Mouse (Mus musculus) intestine, embryonic 16.5 days (tissue): ENCODE results near the gene Rab3il1. TPM values are rescaled to one million over a fixed set of nuclear protein-coding genes. Genes with fewer than 3 reads are reported as not detected.

Source experiments
- ATAC-seq: fragments of 200-750 bp; cut with Nextera tagmentation; 2 replicates; pipeline ENCODE4 v1.8.0; 2017; ENCODE audit warnings: moderate TSS enrichment, moderate library complexity
- H3K27ac ChIP-seq: fragments of 300-500 bp; sonication (generic); 2 replicates; pipeline ENCODE4 v1.5.1; 2014; ENCODE audit warnings: mild to moderate bottlenecking, low read length
- H3K27me3 ChIP-seq: fragments of 300-500 bp; sonication (generic); replicated peaks from 2 replicates; pipeline ENCODE4 v1.6.1; 2014; ENCODE audit warnings: low read length, control low read depth, mixed read lengths; ENCODE audit not compliant: control insufficient read depth, insufficient read depth
- H3K36me3 ChIP-seq: fragments of 300-500 bp; sonication (generic); 2 replicates; pipeline ENCODE4 v1.6.1; 2014; ENCODE audit warnings: low read length, control low read depth; ENCODE audit not compliant: control insufficient read depth, insufficient read depth
- H3K4me1 ChIP-seq: fragments of 300-500 bp; sonication (generic); 2 replicates; pipeline ENCODE4 v1.6.1; 2014; ENCODE audit warnings: low read length, control low read depth, mixed read lengths; ENCODE audit not compliant: control insufficient read depth, insufficient read depth
- H3K4me2 ChIP-seq: fragments of 300-500 bp; sonication (generic); 2 replicates; pipeline ENCODE4 v1.6.1; 2014; ENCODE audit warnings: low read depth, low read length, control low read depth
- H3K4me3 ChIP-seq: fragments of 300-500 bp; sonication (generic); 2 replicates; pipeline ENCODE4 v1.5.1; 2014; ENCODE audit warnings: mild to moderate bottlenecking, low read length
- H3K9ac ChIP-seq: fragments of 300-500 bp; sonication (generic); 2 replicates; pipeline ENCODE4 v1.6.1; 2014; ENCODE audit warnings: low read depth, low read length
- H3K9me3 ChIP-seq: fragments of 300-500 bp; sonication (generic); 2 replicates; pipeline ENCODE4 v1.6.1; 2016; ENCODE audit warnings: low read length, control low read depth; ENCODE audit not compliant: control insufficient read depth
- WGBS: fragments of 180-500 bp; shearing (Covaris S2); extraction: QIAGEN DNeasy Blood & Tissue Kit; methylation state at CpG from one replicate; pipeline ENCODE4 v1.1.7; 2014; 5-methylcytosine and 5-hydroxymethylcytosine counted together
- polyA plus RNA-seq: library from polyadenylated mRNA; unstranded; fragments of >200 nt; fragmentation: Nextera tagmentation; extraction: Ambion mirVana; gene quantifications from 2 replicates; pipeline ENCODE4 v1.2.1, GENCODE M21; 2015

The Rab3il1 gene
- polyA plus RNA-seq, 1 experiment from 2014 or later = 45.7 TPM

DNA sequence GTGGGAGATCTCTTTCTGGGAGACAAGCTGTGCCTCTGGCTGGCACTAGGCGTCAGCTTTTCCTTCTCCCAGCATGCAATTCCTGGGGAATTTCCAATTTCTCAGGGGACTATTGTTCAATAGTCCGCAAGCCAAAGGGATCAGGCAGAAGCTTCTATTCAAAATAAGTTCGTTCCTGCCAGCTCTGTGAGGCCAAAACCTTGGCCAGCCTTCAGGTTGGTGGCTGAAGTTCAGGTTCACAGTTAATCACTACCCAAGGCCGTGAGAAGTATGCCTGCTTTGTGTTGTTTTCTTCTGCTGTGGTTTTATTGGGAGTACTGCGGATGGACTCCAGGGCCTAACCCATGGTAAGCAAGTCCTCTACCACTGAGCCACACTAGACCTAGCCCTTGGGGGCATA is 69.7 kb downstream of the Rab3il1 start:
- WGBS = 82% methylated on average over 5 of the region's 5 CpGs

GRCm38 (mm10) chr19:10071892-10072291 is 70.4 kb downstream of the Rab3il1 start:
- Histone ChIP-seq H3K27ac (no peak overlapping the region), H3K36me3 (peaks cover 50% of the 10 kb centered on the region), H3K9ac (no peak overlapping the region), H3K9me3 (0 out of 2 replicates have a peak, but pooled peaks cover 4% of the 10 kb centered on the region), H3K27me3 (no peaks in the 10 kb centered on the region), H3K4me3 (no peak overlapping the region), H3K4me2 (no peak overlapping the region), H3K4me1 (no peaks in the 10 kb centered on the region)
- ATAC-seq = no peak
- 72% methylated on average over 4 of the region's 4 CpGs for WGBS

More for the DNA sequence above, 69.7 kb downstream of the Rab3il1 start:
- Histone ChIP-seq H3K9me3 (0 out of 2 replicates have a peak, but pooled peaks cover 4% of the 10 kb centered on the region), H3K27me3 (no peaks in the 10 kb centered on the region), H3K9ac (no peak overlapping the region), H3K4me3 (no peak overlapping the region), H3K27ac (no peak overlapping the region), H3K36me3 (peaks cover 43% of the 10 kb centered on the region), H3K4me1 (peaks cover 3% of the 10 kb centered on the region), H3K4me2 (no peak overlapping the region)
- no peak for ATAC-seq

- Histone ChIP-seq H3K27me3 (no peaks in the 10 kb centered on the region), H3K4me3 (no peak overlapping the region), H3K4me2 (no peak overlapping the region), H3K4me1 (no peaks in the 10 kb centered on the region), H3K9ac (no peak overlapping the region), H3K27ac (no peak overlapping the region), H3K36me3 (peaks cover 61% of the 10 kb centered on the region), H3K9me3 (0 out of 2 replicates have a peak, but pooled peaks cover 4% of the 10 kb centered on the region)
- WGBS = 93% methylated on average over 5 of the region's 5 CpGs
- no peak for ATAC-seq
Measured at GRCm38 (mm10) chr19:10073145-10073544, 71.7 kb downstream of the Rab3il1 start.

- H3K9me3 ChIP-seq = 0 out of 2 replicates have a peak, but pooled peaks cover 4% of the 10 kb centered on the region
- ATAC-seq = peak; percentile 10; the same call in 1 of the 2 replicates
- H3K9ac ChIP-seq = no peak overlapping the region
- H3K4me3 ChIP-seq = no peak overlapping the region
- no peaks in the 10 kb centered on the region for H3K4me1 ChIP-seq
- no peak overlapping the region for H3K27ac ChIP-seq
- no peak overlapping the region for H3K4me2 ChIP-seq
- H3K36me3 ChIP-seq = peaks cover 77% of the 10 kb centered on the region
- H3K27me3 ChIP-seq = no peaks in the 10 kb centered on the region
- WGBS = 79% methylated on average over 6 of the region's 6 CpGs
Measured at GRCm38 (mm10) chr19:10078392-10078791, 76.9 kb downstream of the Rab3il1 start.

DNA sequence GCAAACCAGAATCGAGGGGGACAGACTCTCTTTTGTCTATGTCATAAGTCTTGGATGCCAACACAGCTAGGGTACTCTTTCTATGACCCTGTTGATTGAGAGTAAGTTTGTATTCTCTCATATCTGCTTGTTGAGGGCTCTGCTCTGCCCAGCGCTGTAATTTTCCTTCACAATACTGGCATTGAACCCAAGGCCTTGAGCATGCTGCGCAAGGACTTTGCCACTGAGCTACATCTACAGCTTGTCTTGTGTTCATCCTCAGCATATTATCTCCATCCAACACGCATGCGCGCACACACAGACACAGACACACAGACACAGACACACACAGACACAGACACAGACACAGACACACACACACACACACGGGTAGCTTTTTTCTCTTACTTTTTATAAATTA is 78.9 kb downstream of the Rab3il1 start:
- Histone ChIP-seq H3K4me1 (no peaks in the 10 kb centered on the region), H3K27me3 (no peaks in the 10 kb centered on the region), H3K9me3 (0 out of 2 replicates have a peak, but pooled peaks cover 1% of the 10 kb centered on the region), H3K27ac (no peak overlapping the region), H3K4me3 (no peak overlapping the region), H3K9ac (no peak overlapping the region), H3K4me2 (no peak overlapping the region), H3K36me3 (peaks cover 58% of the 10 kb centered on the region)
- no peak for ATAC-seq
- 88% methylated on average over 7 of the region's 7 CpGs for WGBS

DNA sequence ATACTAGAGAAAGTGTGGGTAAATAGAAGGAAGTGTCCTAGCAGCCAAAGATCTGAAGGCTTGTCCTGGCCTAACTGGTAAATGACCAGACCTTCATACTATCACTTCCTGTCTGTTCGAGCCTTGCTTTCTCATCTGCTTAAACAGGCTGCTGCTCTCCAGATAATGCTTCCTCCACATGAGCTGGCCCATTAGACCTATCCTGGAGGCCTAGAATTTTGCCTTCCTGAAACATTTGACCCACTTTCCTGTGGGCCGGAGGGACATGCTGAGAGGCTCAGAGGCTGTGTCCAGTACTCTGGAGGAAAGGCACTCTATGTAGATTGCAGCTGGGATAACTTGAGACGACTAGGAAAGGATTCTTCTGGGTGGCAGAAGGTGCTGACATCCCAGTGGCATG is 80.6 kb downstream of the Rab3il1 start:
- Histone ChIP-seq H3K36me3 (peaks cover 43% of the 10 kb centered on the region), H3K27me3 (no peaks in the 10 kb centered on the region), H3K4me1 (no peaks in the 10 kb centered on the region), H3K9ac (no peak overlapping the region), H3K27ac (no peak overlapping the region), H3K4me2 (no peak overlapping the region), H3K9me3 (no peaks in the 10 kb centered on the region), H3K4me3 (no peak overlapping the region)
- WGBS = 74% methylated on average over 3 of the region's 3 CpGs
- no peak for ATAC-seq

DNA sequence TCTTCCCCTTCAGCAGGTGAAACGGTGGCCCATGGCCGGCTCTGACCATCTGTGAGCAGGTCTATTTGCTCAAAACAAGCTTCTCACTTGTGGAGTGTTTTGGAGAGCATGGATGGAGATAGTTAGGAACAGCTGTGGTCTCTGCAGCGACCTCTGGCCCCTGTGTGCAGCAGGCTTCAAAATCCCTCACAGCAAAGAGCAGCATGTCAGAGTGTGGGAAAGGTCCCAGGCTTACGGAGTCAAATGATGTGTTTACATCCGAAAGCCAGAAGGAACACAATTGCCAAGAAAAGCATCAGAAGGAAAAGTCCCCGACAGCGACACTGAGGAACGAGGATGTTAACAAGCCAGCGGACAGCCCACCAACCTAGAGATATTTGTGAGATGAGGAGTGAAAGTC is 84.0 kb downstream of the Rab3il1 start:
- Histone ChIP-seq H3K36me3 (peaks cover 22% of the 10 kb centered on the region), H3K4me1 (no peaks in the 10 kb centered on the region), H3K9ac (no peak overlapping the region), H3K9me3 (no peaks in the 10 kb centered on the region), H3K27ac (no peak overlapping the region), H3K4me3 (no peak overlapping the region), H3K4me2 (no peak overlapping the region), H3K27me3 (no peaks in the 10 kb centered on the region)
- 80% methylated on average over 9 of the region's 9 CpGs for WGBS
- ATAC-seq = no peak

DNA sequence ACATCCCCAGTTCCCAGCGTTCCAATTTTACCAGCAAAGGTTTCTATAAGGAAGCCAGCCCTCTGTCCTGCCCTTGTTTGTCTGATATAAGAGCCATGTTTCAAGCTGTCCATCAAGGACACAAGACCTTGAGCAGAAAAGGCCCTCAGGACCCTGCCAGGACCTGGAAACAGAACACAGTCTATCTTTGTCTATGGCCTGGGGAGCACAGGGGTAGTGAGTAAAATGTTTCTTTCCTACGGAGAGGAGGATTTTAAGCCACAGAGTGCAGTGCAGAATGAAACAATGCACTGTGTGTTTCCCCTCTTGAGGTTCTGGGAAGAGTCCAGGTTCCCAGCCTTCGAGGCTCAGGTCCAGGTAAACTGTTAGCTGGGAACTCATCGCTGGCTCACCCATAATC is 85.5 kb downstream of the Rab3il1 start:
- Histone ChIP-seq H3K4me1 (no peaks in the 10 kb centered on the region), H3K9ac (no peak overlapping the region), H3K9me3 (no peaks in the 10 kb centered on the region), H3K4me3 (no peak overlapping the region), H3K36me3 (peaks cover 24% of the 10 kb centered on the region), H3K27ac (no peak overlapping the region), H3K4me2 (no peak overlapping the region), H3K27me3 (no peaks in the 10 kb centered on the region)
- no peak for ATAC-seq
- WGBS = 90% methylated on average over 4 of the region's 4 CpGs
